Mouse (Mus musculus): Measurements from ENCODE around the gene H2-DMa.

Gene H2-DMa

GRCm38 (mm10) chr17:34119249-34120179 is at the start of gene H2-DMa:
Gene H2-DMa (plus strand): TSS chr17:34119541.
- peak; percentile 99 for DNase-seq (ENCODE audit: low read depth, low spot score)

GRCm38 (mm10) chr17:34072091-34072490 is 47.2 kb upstream of the H2-DMa start:
- DNase-seq (ENCODE audit: low read depth, low spot score): no peak

- peak; percentile 72 for DNase-seq (ENCODE audit: low read depth, low spot score)
Observed at GRCm38 (mm10) chr17:34075271-34075670, 44.1 kb upstream of the H2-DMa start.

- peak; percentile 84 for DNase-seq (ENCODE audit: low read depth, low spot score)
Observed at GRCm38 (mm10) chr17:34077549-34077948, 41.8 kb upstream of the H2-DMa start.

- DNase-seq (ENCODE audit: low read depth, low spot score): no peak
Observed at GRCm38 (mm10) chr17:34078148-34078547, 41.2 kb upstream of the H2-DMa start.

- no peak for DNase-seq (ENCODE audit: low read depth, low spot score)
Observed at GRCm38 (mm10) chr17:34079002-34079401, 40.3 kb upstream of the H2-DMa start.

- peak; percentile 60 for DNase-seq (ENCODE audit: low read depth, low spot score)
Observed at GRCm38 (mm10) chr17:34079621-34080020, 39.7 kb upstream of the H2-DMa start.

GRCm38 (mm10) chr17:34083104-34083503 is 36.2 kb upstream of the H2-DMa start:
- DNase-seq (ENCODE audit: low read depth, low spot score): no peak

- no peak for DNase-seq (ENCODE audit: low read depth, low spot score)
Observed at GRCm38 (mm10) chr17:34087386-34087785, 32.0 kb upstream of the H2-DMa start.

- DNase-seq (ENCODE audit: low read depth, low spot score): no peak
Observed at GRCm38 (mm10) chr17:34088124-34088523, 31.2 kb upstream of the H2-DMa start.

GRCm38 (mm10) chr17:34090923-34091322 is 28.4 kb upstream of the H2-DMa start:
- no peak for DNase-seq (ENCODE audit: low read depth, low spot score)

- DNase-seq (ENCODE audit: low read depth, low spot score): no peak
Observed at GRCm38 (mm10) chr17:34092197-34092875, 27.0 kb upstream of the H2-DMa start, which contains the start of gene H2-Oa. Gene H2-Oa (plus strand): TSS chr17:34092340.

- DNase-seq (ENCODE audit: low read depth, low spot score): peak; percentile 82
Observed at GRCm38 (mm10) chr17:34093199-34093874, 26.0 kb upstream of the H2-DMa start.

- DNase-seq (ENCODE audit: low read depth, low spot score): no peak
Observed at GRCm38 (mm10) chr17:34094283-34095035, 24.9 kb upstream of the H2-DMa start.

GRCm38 (mm10) chr17:34096497-34097010 is 22.8 kb upstream of the H2-DMa start:
- no peak for DNase-seq (ENCODE audit: low read depth, low spot score)

- no peak for DNase-seq (ENCODE audit: low read depth, low spot score)
Observed at GRCm38 (mm10) chr17:34097272-34097671, 22.1 kb upstream of the H2-DMa start.

- DNase-seq (ENCODE audit: low read depth, low spot score): no peak
Observed at GRCm38 (mm10) chr17:34098709-34099479, 20.4 kb upstream of the H2-DMa start.

- no peak for DNase-seq (ENCODE audit: low read depth, low spot score)
Observed at GRCm38 (mm10) chr17:34099531-34099930, 19.8 kb upstream of the H2-DMa start.

GRCm38 (mm10) chr17:34101185-34101584 is 18.2 kb upstream of the H2-DMa start:
- no peak for DNase-seq (ENCODE audit: low read depth, low spot score)

- DNase-seq (ENCODE audit: low read depth, low spot score): peak; percentile 91
Observed at GRCm38 (mm10) chr17:34101604-34102032, 17.7 kb upstream of the H2-DMa start.

Data from mesoderm, embryonic 11.5 days (tissue).